In genomic region chr17:15024502-15025193, GRCm38 (mm10) we compare ENCODE assay signal across 15 mouse cellular contexts. TPM values are rescaled to one million over a fixed set of nuclear protein-coding genes. Genes with fewer than 3 reads are reported as not detected.
DNase-seq lines count a peak whose midpoint lies in the region; ATAC-seq lines count a peak whose summit lies in the region.
"Not testable (repeated sequence)": the region's sequence is repeated elsewhere in the genome, so short reads cannot be mapped to it uniquely, and the experiment has no call there.
"Had no signal": no experiment of that assay in that cellular context is flagged by ENCODE, and none has a peak within 500 bp of the region (broad histone marks: within the 10 kb centered on the region; RNA-seq: fewer than 3 reads in every experiment).

No protein-coding gene starts in this region.

- H3K4me1 ChIP-seq in heart, embryonic 11.5 days (ENCODE audit: control insufficient read depth, insufficient read depth, low read length); hindbrain, embryonic 14.5 days (replicated peaks; ENCODE audit: control insufficient read depth, insufficient read depth, low read length); kidney, embryonic 16.5 days (ENCODE audit: insufficient read depth, low read length); liver, embryonic 15.5 days (replicated peaks); midbrain, embryonic 12.5 days; neural tube, embryonic 15.5 days: not testable (repeated sequence)

- not testable (repeated sequence) for H3K4me3 ChIP-seq in heart, embryonic 11.5 days (ENCODE audit: low read depth, low read length); hindbrain, embryonic 14.5 days (replicated peaks; ENCODE audit: low read length); kidney, embryonic 16.5 days (ENCODE audit: low read length); liver, embryonic 15.5 days (replicated peaks); midbrain, embryonic 12.5 days; neural tube, embryonic 15.5 days (replicated peaks)

- not testable (repeated sequence) for H3K4me2 ChIP-seq in heart, embryonic 11.5 days; hindbrain, embryonic 14.5 days (replicated peaks); kidney, embryonic 16.5 days (replicated peaks; ENCODE audit: low read depth, low read length); liver, embryonic 15.5 days; midbrain, embryonic 12.5 days (replicated peaks); neural tube, embryonic 15.5 days

- not testable (repeated sequence) for DNase-seq in hindbrain, embryonic 14.5 days (ENCODE audit: low spot score)

- ATAC-seq in CD4-positive, CD25-positive, alpha-beta regulatory T cell, adult 4 months = peak; percentile 53
- ATAC-seq in erythroblast, adult 5-6 weeks (replicated peaks; ENCODE audit: low FRiP score, poor library complexity, severe bottlenecking) = peak; percentile 31; the same call in 1 of the 2 replicates
- ATAC-seq in heart, embryonic 11.5 days (replicated peaks; ENCODE audit: insufficient number of reproducible peaks, low FRiP score, low TSS enrichment) = peak; percentile 82
- peak; percentile 92 for ATAC-seq in hindbrain, embryonic 14.5 days (ENCODE audit: low FRiP score)
- ATAC-seq in kidney, embryonic 16.5 days (ENCODE audit: low FRiP score, low TSS enrichment) = peak; percentile 89
- peak; percentile 53 for ATAC-seq in liver, embryonic 15.5 days (ENCODE audit: insufficient read depth)
- ATAC-seq in midbrain, embryonic 12.5 days (ENCODE audit: low FRiP score, low read depth) = peak; percentile 94
- ATAC-seq in neural tube, embryonic 15.5 days (ENCODE audit: low FRiP score) = peak; percentile 93

- not testable (repeated sequence) for H3K9ac ChIP-seq in heart, embryonic 11.5 days (ENCODE audit: low read depth, low read length); hindbrain, embryonic 14.5 days; kidney, embryonic 16.5 days (replicated peaks; ENCODE audit: low read length); liver, embryonic 15.5 days; midbrain, embryonic 12.5 days (replicated peaks); neural tube, embryonic 15.5 days (replicated peaks)

- not testable (repeated sequence) for H3K27me3 ChIP-seq in heart, embryonic 11.5 days (ENCODE audit: control insufficient read depth, insufficient read depth, low read length); hindbrain, embryonic 14.5 days (ENCODE audit: control insufficient read depth, insufficient read depth, low read length); kidney, embryonic 16.5 days (ENCODE audit: insufficient read depth, low read length); liver, embryonic 15.5 days; midbrain, embryonic 12.5 days; neural tube, embryonic 15.5 days (replicated peaks)

- H3K9me3 ChIP-seq in heart, embryonic 11.5 days (replicated peaks; ENCODE audit: control insufficient read depth, low read length); hindbrain, embryonic 14.5 days (ENCODE audit: control insufficient read depth, low read length); kidney, embryonic 16.5 days (ENCODE audit: low read length); liver, embryonic 15.5 days (replicated peaks); midbrain, embryonic 12.5 days; neural tube, embryonic 15.5 days (replicated peaks): not testable (repeated sequence)

- WGBS in heart, embryonic 11.5 days (ENCODE audit: insufficient replicate concordance) = no CpG with 5 or more reads among the region's 48 CpGs
- no CpG with 5 or more reads among the region's 48 CpGs for WGBS in hindbrain, embryonic 14.5 days
- WGBS in kidney, embryonic 16.5 days = no CpG with 5 or more reads among the region's 48 CpGs
- WGBS in liver, embryonic 15.5 days (ENCODE audit: insufficient replicate concordance) = no CpG with 5 or more reads among the region's 48 CpGs
- no CpG with 5 or more reads among the region's 48 CpGs for WGBS in midbrain, embryonic 12.5 days
- WGBS in neural tube, embryonic 15.5 days = no CpG with 5 or more reads among the region's 48 CpGs

- H3K36me3 ChIP-seq in heart, embryonic 11.5 days (ENCODE audit: control insufficient read depth, insufficient read depth, low read length); hindbrain, embryonic 14.5 days (replicated peaks; ENCODE audit: control insufficient read depth, insufficient read depth); kidney, embryonic 16.5 days (ENCODE audit: insufficient read depth, low read length); liver, embryonic 15.5 days (replicated peaks); midbrain, embryonic 12.5 days; neural tube, embryonic 15.5 days: not testable (repeated sequence)

- not testable (repeated sequence) for H3K27ac ChIP-seq in heart, embryonic 11.5 days (ENCODE audit: low read depth, low read length); hindbrain, embryonic 14.5 days; kidney, embryonic 16.5 days (ENCODE audit: low read length); liver, embryonic 15.5 days (replicated peaks); midbrain, embryonic 12.5 days (replicated peaks); neural tube, embryonic 15.5 days (replicated peaks)

RNA-seq across cellular contexts. Expression of gene Gm3435, which starts 14.7 kb away (rescaled TPM):
- polyA plus RNA-seq in CD4-positive, CD25-positive, alpha-beta regulatory T cell, adult 4 months (2017; shearing (Covaris generic)) = 10 to 100 TPM in 1 of 2 experiments, 1 to 10 TPM in 1; 9.3 to 14.1 TPM
- not detected in 2 replicates for total RNA-seq in erythroblast, adult 5-6 weeks (2015; ENCODE audit: low replicate concordance)
- 2.1 and 6.7 TPM in 2 replicates for total RNA-seq in erythroblast, adult 5-6 weeks (2017; ENCODE audit: low replicate concordance)
- polyA plus RNA-seq in heart, embryonic 11.5 days (2014; fragmentation: Nextera tagmentation; extraction: Ambion mirVana) = 3.6 and 4.1 TPM in 2 replicates
- polyA plus RNA-seq in hindbrain, embryonic 14.5 days (2014; fragmentation: Nextera tagmentation; extraction: Ambion mirVana) = 4.3 and 4.6 TPM in 2 replicates
- 8.7 and 9.1 TPM in 2 replicates for polyA plus RNA-seq in kidney, embryonic 16.5 days (2015; fragmentation: Nextera tagmentation; extraction: Ambion mirVana)
- polyA plus RNA-seq in liver, embryonic 15.5 days (2015; fragmentation: Nextera tagmentation; extraction: Ambion mirVana) = 2.5 and 3.4 TPM in 2 replicates
- 12.3 and 14.5 TPM in 2 replicates for polyA plus RNA-seq in midbrain, embryonic 12.5 days (2016; fragmentation: Nextera tagmentation; extraction: Ambion mirVana)
- polyA plus RNA-seq in neural tube, embryonic 15.5 days (2015; fragmentation: Nextera tagmentation; extraction: Ambion mirVana) = 6.2 and 6.4 TPM in 2 replicates

RNA-seq across cellular contexts. Expression of gene Ermard, which starts 16.4 kb away (rescaled TPM):
- 100 to 1,000 TPM; 128 to 152 TPM for polyA plus RNA-seq in CD4-positive, CD25-positive, alpha-beta regulatory T cell, adult 4 months (2017; shearing (Covaris generic))
- total RNA-seq in erythroblast, adult 5-6 weeks (2015; ENCODE audit: low replicate concordance) = 35.0 and 43.1 TPM in 2 replicates
- total RNA-seq in erythroblast, adult 5-6 weeks (2017; ENCODE audit: low replicate concordance) = 17.9 and 28.6 TPM in 2 replicates
- polyA plus RNA-seq in heart, embryonic 11.5 days (2014; fragmentation: Nextera tagmentation; extraction: Ambion mirVana) = 61.0 and 62.8 TPM in 2 replicates
- polyA plus RNA-seq in hindbrain, embryonic 14.5 days (2014; fragmentation: Nextera tagmentation; extraction: Ambion mirVana) = 68.0 and 70.8 TPM in 2 replicates
- polyA plus RNA-seq in kidney, embryonic 16.5 days (2015; fragmentation: Nextera tagmentation; extraction: Ambion mirVana) = 79.6 and 93.2 TPM in 2 replicates
- polyA plus RNA-seq in liver, embryonic 15.5 days (2015; fragmentation: Nextera tagmentation; extraction: Ambion mirVana) = 22.4 and 23.9 TPM in 2 replicates
- polyA plus RNA-seq in midbrain, embryonic 12.5 days (2016; fragmentation: Nextera tagmentation; extraction: Ambion mirVana) = 111 and 115 TPM in 2 replicates
- polyA plus RNA-seq in neural tube, embryonic 15.5 days (2015; fragmentation: Nextera tagmentation; extraction: Ambion mirVana) = 82.5 and 88.8 TPM in 2 replicates

RNA-seq across cellular contexts. Expression of gene Tcte3, which starts 16.6 kb away (rescaled TPM):
- polyA plus RNA-seq in CD4-positive, CD25-positive, alpha-beta regulatory T cell, adult 4 months (2017; shearing (Covaris generic)) = 1 to 10 TPM; 3.0 to 3.9 TPM
- total RNA-seq in erythroblast, adult 5-6 weeks (2015; ENCODE audit: low replicate concordance) = not detected in 2 replicates
- not detected in 2 replicates for total RNA-seq in erythroblast, adult 5-6 weeks (2017; ENCODE audit: low replicate concordance)
- 0.97 TPM in 1 of 2 replicates, not detected in the other for polyA plus RNA-seq in heart, embryonic 11.5 days (2014; fragmentation: Nextera tagmentation; extraction: Ambion mirVana)
- 0.52 TPM in 1 of 2 replicates, not detected in the other for polyA plus RNA-seq in hindbrain, embryonic 14.5 days (2014; fragmentation: Nextera tagmentation; extraction: Ambion mirVana)
- polyA plus RNA-seq in kidney, embryonic 16.5 days (2015; fragmentation: Nextera tagmentation; extraction: Ambion mirVana) = 0.42 TPM in 1 of 2 replicates, not detected in the other
- 2.3 and 2.8 TPM in 2 replicates for polyA plus RNA-seq in liver, embryonic 15.5 days (2015; fragmentation: Nextera tagmentation; extraction: Ambion mirVana)
- not detected in 2 replicates for polyA plus RNA-seq in midbrain, embryonic 12.5 days (2016; fragmentation: Nextera tagmentation; extraction: Ambion mirVana)
- 0.68 TPM in 1 of 2 replicates, not detected in the other for polyA plus RNA-seq in neural tube, embryonic 15.5 days (2015; fragmentation: Nextera tagmentation; extraction: Ambion mirVana)
- polyA plus RNA-seq: embryonic facial prominence, embryonic 10.5 days; macrophage; spleen, adult 2 months had no signal

RNA-seq across cellular contexts. Expression of gene Gm3448, which starts 16.7 kb away (rescaled TPM):
- 1 to 10 TPM; 1.1 to 2.0 TPM for polyA plus RNA-seq in CD4-positive, CD25-positive, alpha-beta regulatory T cell, adult 4 months (2017; shearing (Covaris generic))
- 1.0 TPM in 1 of 2 replicates, not detected in the other for total RNA-seq in erythroblast, adult 5-6 weeks (2015; ENCODE audit: low replicate concordance)
- total RNA-seq in erythroblast, adult 5-6 weeks (2017; ENCODE audit: low replicate concordance) = 2.4 and 4.8 TPM in 2 replicates
- polyA plus RNA-seq in heart, embryonic 11.5 days (2014; fragmentation: Nextera tagmentation; extraction: Ambion mirVana) = 2.8 and 2.9 TPM in 2 replicates
- 3.4 and 3.7 TPM in 2 replicates for polyA plus RNA-seq in hindbrain, embryonic 14.5 days (2014; fragmentation: Nextera tagmentation; extraction: Ambion mirVana)
- polyA plus RNA-seq in kidney, embryonic 16.5 days (2015; fragmentation: Nextera tagmentation; extraction: Ambion mirVana) = 2.8 and 3.0 TPM in 2 replicates
- polyA plus RNA-seq in liver, embryonic 15.5 days (2015; fragmentation: Nextera tagmentation; extraction: Ambion mirVana) = 1.8 and 3.4 TPM in 2 replicates
- 6.4 and 6.5 TPM in 2 replicates for polyA plus RNA-seq in midbrain, embryonic 12.5 days (2016; fragmentation: Nextera tagmentation; extraction: Ambion mirVana)
- polyA plus RNA-seq in neural tube, embryonic 15.5 days (2015; fragmentation: Nextera tagmentation; extraction: Ambion mirVana) = 3.2 and 4.3 TPM in 2 replicates

RNA-seq across cellular contexts. Expression of gene Gm3417, which starts 46.1 kb away (rescaled TPM):
- polyA plus RNA-seq in CD4-positive, CD25-positive, alpha-beta regulatory T cell, adult 4 months (2017; shearing (Covaris generic)) = not detected
- total RNA-seq in erythroblast, adult 5-6 weeks (2015; ENCODE audit: low replicate concordance) = not detected in 2 replicates
- total RNA-seq in erythroblast, adult 5-6 weeks (2017; ENCODE audit: low replicate concordance) = not detected in 2 replicates
- not detected in 2 replicates for polyA plus RNA-seq in heart, embryonic 11.5 days (2014; fragmentation: Nextera tagmentation; extraction: Ambion mirVana)
- polyA plus RNA-seq in hindbrain, embryonic 14.5 days (2014; fragmentation: Nextera tagmentation; extraction: Ambion mirVana) = 0.71 TPM in 1 of 2 replicates, not detected in the other
- polyA plus RNA-seq in kidney, embryonic 16.5 days (2015; fragmentation: Nextera tagmentation; extraction: Ambion mirVana) = 0.73 TPM in 1 of 2 replicates, not detected in the other
- polyA plus RNA-seq in liver, embryonic 15.5 days (2015; fragmentation: Nextera tagmentation; extraction: Ambion mirVana) = 0.53 and 0.91 TPM in 2 replicates
- 1.0 and 1.2 TPM in 2 replicates for polyA plus RNA-seq in midbrain, embryonic 12.5 days (2016; fragmentation: Nextera tagmentation; extraction: Ambion mirVana)
- polyA plus RNA-seq in neural tube, embryonic 15.5 days (2015; fragmentation: Nextera tagmentation; extraction: Ambion mirVana) = not detected in 2 replicates
- total RNA-seq: adrenal gland, postnatal 10 days; layer of hippocampus, postnatal 25 days; left cerebral cortex, postnatal 4 days had no signal
- polyA plus RNA-seq: hindbrain, embryonic 10.5 days; macrophage had no signal

Comparison
In these comparisons a context has a peak if more than half of its experiments do, and no peak if none do; other contexts are left out.
1. ATAC-seq: peak in every context shown above with its lines; median percentile 94 in midbrain, embryonic 12.5 days; 93 in neural tube, embryonic 15.5 days; 92 in hindbrain, embryonic 14.5 days; 89 in kidney, embryonic 16.5 days; 82 in heart, embryonic 11.5 days; 53 in CD4-positive, CD25-positive, alpha-beta regulatory T cell, adult 4 months; 53 in liver, embryonic 15.5 days; 31 in erythroblast, adult 5-6 weeks.